Mouse (Mus musculus): ENCODE measurements at regions not wholly inside any gene's neighbourhood (a gene's known extent, or its start where the extent isn't known, plus 50 kb on each side); places are given as distances from the start of the nearest gene placed in this dataset.

DNA sequence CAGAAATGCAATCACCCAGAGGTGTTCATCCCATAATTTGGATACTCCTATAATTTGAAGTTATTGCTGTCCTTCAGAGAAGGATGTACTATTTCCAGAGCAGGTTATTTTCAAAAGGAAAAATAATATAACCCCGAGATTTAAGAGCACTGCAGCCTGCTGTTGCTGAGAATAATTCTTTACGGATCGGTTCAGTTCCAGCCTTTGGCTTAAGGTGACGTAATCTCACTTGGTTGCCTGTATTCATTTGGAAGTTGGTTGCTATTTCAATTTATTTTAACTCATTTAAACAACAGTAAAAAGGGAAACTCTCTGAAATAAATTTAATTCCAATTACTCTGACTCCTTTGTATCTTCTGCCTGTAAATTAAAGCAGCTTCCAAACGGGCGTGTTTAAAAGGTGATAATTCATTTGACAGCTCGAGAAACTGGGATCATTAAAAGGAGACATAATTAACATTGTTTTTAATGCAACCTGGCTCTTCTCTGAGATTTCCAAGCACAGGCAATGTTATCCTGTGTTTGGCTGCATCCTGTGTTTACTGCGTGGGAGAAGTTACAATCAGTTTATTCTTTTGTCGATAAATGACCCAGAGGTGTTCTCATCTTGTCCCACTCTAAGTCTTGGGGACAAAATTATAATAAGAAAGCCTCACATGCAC lies 568.5 kb downstream of the Gm16223 start:
- no peak for DNase-seq

DNA sequence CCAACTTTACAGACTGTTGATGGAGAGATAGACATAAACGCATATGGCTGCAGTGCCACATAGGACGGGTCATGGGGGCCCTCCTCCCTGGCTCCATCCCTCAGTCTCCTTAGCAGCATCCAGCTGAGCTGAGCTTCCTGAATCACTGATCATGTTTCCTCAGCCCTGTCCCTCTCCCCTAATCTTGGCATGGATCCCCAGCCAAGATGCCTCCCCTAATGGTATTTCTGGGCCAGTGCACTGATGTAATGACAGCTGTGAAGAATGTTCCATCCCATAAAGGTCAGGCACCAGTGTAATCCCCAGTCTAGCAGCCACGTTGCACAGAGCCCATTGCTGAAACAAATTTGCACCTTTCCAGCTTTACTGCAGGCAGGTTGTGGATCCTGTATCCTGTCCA lies 576.5 kb upstream of the Cpeb2 start:
- DNase-seq, result no peak

DNA sequence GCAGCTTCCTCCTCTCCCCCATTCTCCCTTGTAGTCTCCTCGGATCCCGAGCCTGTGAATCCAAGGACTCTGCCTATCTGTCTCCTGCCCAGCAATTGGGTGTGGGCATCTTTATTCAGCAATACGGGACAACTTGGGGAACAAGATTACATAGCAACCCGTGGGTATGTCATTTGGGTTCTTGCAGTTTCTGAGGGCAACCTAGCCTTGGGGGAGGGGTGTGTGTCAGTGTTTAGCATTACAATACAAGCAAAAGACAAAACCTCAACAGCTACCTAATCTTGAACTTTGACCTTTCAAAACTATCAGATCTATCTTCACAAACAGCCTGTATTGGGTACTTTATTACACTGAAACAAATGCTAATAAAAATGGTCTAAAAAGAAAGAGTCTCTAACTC lies 573.0 kb upstream of the Cpeb2 start:
- DNase-seq, result no peak

DNA sequence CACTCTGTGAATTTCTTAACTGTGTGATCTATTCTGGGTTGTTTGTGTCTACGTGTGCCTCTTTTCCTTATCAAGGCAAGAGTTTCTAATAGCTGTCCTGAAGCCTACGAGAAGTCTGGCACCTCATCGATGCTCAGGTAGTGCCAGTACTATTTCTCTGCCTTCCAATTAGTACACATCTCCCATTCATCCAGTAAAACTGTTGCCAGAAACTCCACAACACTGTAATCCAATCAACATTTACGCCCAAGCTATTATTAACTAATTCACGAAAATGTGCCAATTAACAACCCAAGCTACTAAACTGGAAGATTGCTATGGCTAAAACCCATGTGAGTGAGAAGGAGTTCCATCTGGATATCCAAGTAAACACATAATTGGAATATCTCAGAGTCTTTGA lies 553.4 kb upstream of the Cpeb2 start:
- no peak for DNase-seq

DNA sequence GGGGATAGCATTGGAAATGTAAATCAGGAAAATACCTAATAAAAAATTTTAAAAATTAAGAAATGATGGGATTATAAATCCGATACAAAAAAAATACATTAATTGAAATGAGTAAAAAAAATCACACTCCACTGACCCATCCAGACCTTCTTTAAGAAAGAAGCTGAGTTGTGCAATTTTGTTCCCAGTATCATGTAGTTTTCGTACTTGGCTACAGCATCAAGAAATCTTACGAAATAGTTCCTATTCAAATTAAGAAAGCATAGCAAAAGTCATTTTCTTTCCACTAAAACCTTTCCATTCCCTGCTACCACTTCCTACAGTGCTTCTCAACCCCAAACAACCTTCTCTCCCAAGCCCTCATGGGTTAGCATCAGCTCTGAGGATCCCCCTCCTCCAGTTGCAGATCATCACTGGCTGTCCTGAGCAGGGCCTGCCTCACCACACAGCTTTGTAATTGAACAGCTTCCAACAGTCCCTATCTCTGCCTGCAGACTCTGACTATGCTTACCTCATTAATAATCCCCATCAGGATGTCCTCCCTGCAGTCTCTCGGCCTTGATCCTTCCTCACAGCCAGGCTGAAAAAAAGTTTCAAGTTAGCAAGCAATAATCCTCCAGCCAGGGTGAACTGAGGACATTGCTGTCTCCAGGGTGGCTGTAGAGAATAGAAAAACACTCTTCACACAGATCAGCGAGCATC lies 547.5 kb upstream of the Cpeb2 start:
- DNase-seq, result peak; percentile 11

DNA sequence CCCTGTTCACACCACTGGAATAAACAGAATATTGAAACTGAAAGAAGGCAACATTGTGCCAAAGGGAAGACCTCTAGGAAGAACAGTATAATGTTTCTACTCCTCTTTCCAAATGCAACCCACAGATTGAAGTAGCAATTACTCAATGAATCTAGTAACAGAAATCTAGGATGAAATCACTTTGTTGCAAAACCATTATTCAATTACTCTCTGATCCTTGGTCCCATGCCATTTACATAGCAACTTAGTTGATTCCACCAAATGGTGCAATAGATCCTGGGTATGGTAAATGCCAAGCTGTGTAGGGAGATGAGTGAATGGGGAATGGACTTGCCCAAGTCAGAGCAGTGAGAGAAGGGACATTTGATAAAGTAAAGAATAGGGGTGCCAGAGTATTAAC lies 545.8 kb upstream of the Cpeb2 start:
- no peak for DNase-seq
